Mouse (Mus musculus): Measurements from ENCODE around the gene Capn13.
"Not testable (repeated sequence)": the region's sequence is repeated elsewhere in the genome, so short reads cannot be mapped to it uniquely, and the experiment has no call there.

Capn13 gene

GRCm38 (mm10) chr17:73343632-73344390 lies 56.9 kb downstream of the Capn13 start:
- DNase-seq (ENCODE audit: low spot score): no peak

- DNase-seq (ENCODE audit: low spot score): no peak
These were observed 58.0 kb downstream of the Capn13 start for GRCm38 (mm10) chr17:73342673-73343072.

- DNase-seq (ENCODE audit: low spot score): no peak
These were observed 71.6 kb downstream of the Capn13 start for GRCm38 (mm10) chr17:73329071-73329470.

- no peak for DNase-seq (ENCODE audit: low spot score)
These were observed 75.4 kb downstream of the Capn13 start for GRCm38 (mm10) chr17:73325314-73325713.

- no peak for DNase-seq (ENCODE audit: low spot score)
These were observed 75.9 kb downstream of the Capn13 start for GRCm38 (mm10) chr17:73324732-73325131.

- DNase-seq (ENCODE audit: low spot score): no peak
These were observed 76.7 kb downstream of the Capn13 start for GRCm38 (mm10) chr17:73323981-73324380.

- no peak for DNase-seq (ENCODE audit: low spot score)
These were observed 85.9 kb downstream of the Capn13 start for GRCm38 (mm10) chr17:73314786-73315185.

- no peak for DNase-seq (ENCODE audit: low spot score)
These were observed 89.2 kb downstream of the Capn13 start for GRCm38 (mm10) chr17:73311491-73311890.

GRCm38 (mm10) chr17:73308691-73309090 lies 92.0 kb downstream of the Capn13 start:
- no peak for DNase-seq (ENCODE audit: low spot score)

GRCm38 (mm10) chr17:73306626-73307025 lies 94.0 kb downstream of the Capn13 start:
- no peak for DNase-seq (ENCODE audit: low spot score)

GRCm38 (mm10) chr17:73305622-73306021 lies 95.0 kb downstream of the Capn13 start:
- no peak for DNase-seq (ENCODE audit: low spot score)

GRCm38 (mm10) chr17:73304086-73304812 lies 96.4 kb downstream of the Capn13 start:
- no peak for DNase-seq (ENCODE audit: low spot score)

- no peak for DNase-seq (ENCODE audit: low spot score)
These were observed 97.0 kb downstream of the Capn13 start for GRCm38 (mm10) chr17:73303676-73304075.

- peak; percentile 58 for DNase-seq (ENCODE audit: low spot score)
These were observed 97.4 kb downstream of the Capn13 start for GRCm38 (mm10) chr17:73303217-73303616.

GRCm38 (mm10) chr17:73302104-73302503 lies 98.6 kb downstream of the Capn13 start:
- peak; percentile 44 for DNase-seq (ENCODE audit: low spot score)

- peak; percentile 66 for DNase-seq (ENCODE audit: low spot score)
These were observed 99.2 kb downstream of the Capn13 start for GRCm38 (mm10) chr17:73301258-73302050.

GRCm38 (mm10) chr17:73300147-73300880 lies 100.4 kb downstream of the Capn13 start:
- DNase-seq (ENCODE audit: low spot score): no peak

- no peak for DNase-seq (ENCODE audit: low spot score)
These were observed 101.7 kb downstream of the Capn13 start for GRCm38 (mm10) chr17:73298981-73299380.

- peak; percentile 40 for DNase-seq (ENCODE audit: low spot score)
These were observed 103.8 kb downstream of the Capn13 start for GRCm38 (mm10) chr17:73296855-73297254.

GRCm38 (mm10) chr17:73293237-73293636 lies 107.4 kb downstream of the Capn13 start:
- no peak for DNase-seq (ENCODE audit: low spot score)

- no peak for DNase-seq (ENCODE audit: low spot score)
These were observed 116.4 kb downstream of the Capn13 start for GRCm38 (mm10) chr17:73284301-73284700.

- not testable (repeated sequence) for DNase-seq (ENCODE audit: low spot score)
These were observed 118.0 kb downstream of the Capn13 start for GRCm38 (mm10) chr17:73282702-73283101.
